Mouse (Mus musculus) forebrain, postnatal 0 days (tissue): ENCODE measurements around the gene Enho. TPM values are rescaled to one million over a fixed set of nuclear protein-coding genes. Genes with fewer than 3 reads are reported as not detected.
A peak's percentile ranks its signal among the peaks of the same experiment; 100 is the strongest.

ENCODE experiments used
- ATAC-seq: fragments of 200-750 bp; cut with Nextera tagmentation; 2 replicates; pipeline ENCODE4 v1.8.0; 2017; ENCODE audit warnings: mild to moderate bottlenecking, moderate library complexity
- DNase-seq: peaks from one replicate; pipeline ENCODE4 v3.0.0-alpha.2; 2015
- H3K27ac ChIP-seq: fragments of 300-500 bp; sonication (generic); 2 replicates; pipeline ENCODE4 v1.5.1; 2014; ENCODE audit warnings: low read depth, mild to moderate bottlenecking, antibody characterized with exemption, low read length, moderate library complexity, mixed read lengths
- H3K27me3 ChIP-seq: fragments of 300-500 bp; sonication (generic); 2 replicates; pipeline ENCODE4 v1.6.1; 2014; ENCODE audit warnings: mild to moderate bottlenecking, low read length, mixed read lengths; ENCODE audit not compliant: insufficient read depth
- H3K36me3 ChIP-seq: fragments of 300-500 bp; sonication (generic); 2 replicates; pipeline ENCODE4 v1.6.1; 2014; ENCODE audit warnings: mild to moderate bottlenecking, moderate library complexity; ENCODE audit not compliant: insufficient read depth
- H3K4me1 ChIP-seq: fragments of 300-500 bp; sonication (generic); 2 replicates; pipeline ENCODE4 v1.6.1; 2014; ENCODE audit warnings: antibody characterized with exemption; ENCODE audit not compliant: insufficient read depth
- H3K4me2 ChIP-seq: fragments of 300-500 bp; sonication (generic); 2 replicates; pipeline ENCODE4 v1.6.1; 2014; ENCODE audit warnings: low read depth, mild to moderate bottlenecking, moderate library complexity
- H3K4me3 ChIP-seq: fragments of 300-500 bp; sonication (generic); 2 replicates; pipeline ENCODE4 v1.5.1; 2014; ENCODE audit warnings: low read depth, low read length, mixed read lengths
- H3K9ac ChIP-seq: fragments of 300-500 bp; sonication (generic); 2 replicates; pipeline ENCODE4 v1.6.1; 2014; ENCODE audit warnings: mild to moderate bottlenecking
- H3K9me3 ChIP-seq: fragments of 300-500 bp; sonication (generic); 2 replicates; pipeline ENCODE4 v1.6.1; 2016; ENCODE audit warnings: low read length
- CTCF ChIP-seq: sonication (generic); IDR thresholded peaks from 2 replicates; pipeline ENCODE4 v1.5.1; 2016; ENCODE audit warnings: antibody characterized with exemption, control low read depth, low read depth
- WGBS: fragments of 180-500 bp; shearing (Covaris S2); extraction: QIAGEN DNeasy Blood & Tissue Kit; methylation state at CpG from one replicate; pipeline ENCODE4 v1.1.7; 2014; 5-methylcytosine and 5-hydroxymethylcytosine counted together
- polyA plus RNA-seq: library from polyadenylated mRNA; unstranded; fragments of >200 nt; fragmentation: Nextera tagmentation; extraction: Ambion mirVana; gene quantifications from 2 replicates; pipeline ENCODE4 v1.2.1, GENCODE M21; 2015
- total RNA-seq: library from RNA; depleted of rRNA; stranded (reverse); fragments of >200 nt; gene quantifications from 2 replicates; pipeline ENCODE4 v1.2.3, GENCODE M21; 2014

Enho gene
- total and polyA plus RNA-seq, 2 experiments from 2014 or later, result 106 to 117 TPM

DNA sequence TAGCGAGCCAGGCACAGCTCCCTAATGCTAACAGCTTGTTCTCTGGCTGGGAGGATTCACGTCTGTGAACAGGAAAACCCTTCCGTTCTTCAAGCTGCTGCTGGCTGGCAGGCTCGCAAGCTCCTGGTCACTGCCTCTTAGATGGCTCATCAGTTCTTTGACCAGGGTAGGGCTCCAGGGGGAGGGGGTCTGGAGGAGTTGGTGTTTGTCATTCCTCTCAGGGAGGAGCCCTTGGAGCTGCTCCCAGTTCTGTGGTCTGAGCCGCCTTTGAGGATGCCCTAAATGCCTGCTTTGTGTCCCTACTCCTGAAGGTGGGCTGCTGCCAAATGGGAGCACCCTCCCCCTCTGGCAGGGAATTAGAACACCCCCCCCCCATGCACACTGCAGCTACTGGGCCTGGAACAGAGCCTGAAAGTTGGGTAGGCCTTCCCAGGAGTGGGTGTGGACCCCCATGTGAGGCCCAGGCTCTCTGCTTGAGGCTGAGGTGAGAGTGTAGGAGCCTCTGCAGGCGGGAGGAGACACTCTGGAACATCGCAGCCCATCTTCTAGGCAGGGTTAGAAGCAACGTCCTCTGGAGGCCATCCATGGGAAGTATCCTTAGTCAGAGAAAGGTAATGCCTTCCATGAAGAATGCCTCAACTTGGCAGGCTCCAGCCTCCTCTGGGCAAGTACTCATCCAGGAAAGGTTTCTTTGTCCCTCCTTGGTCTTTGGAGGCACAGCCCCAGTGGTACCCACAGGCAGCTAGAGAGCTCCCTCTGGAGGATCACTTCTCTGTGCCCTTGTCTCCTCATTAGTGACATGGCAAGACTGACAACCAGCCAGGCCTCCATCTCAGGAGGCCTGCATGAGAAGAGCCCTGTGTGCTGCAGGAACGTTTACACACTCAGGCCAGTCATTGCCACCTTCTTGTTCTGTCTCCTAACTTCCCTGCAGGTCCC lies 24.2 kb downstream of the Enho start:
- Histone ChIP-seq H3K27ac (peak overlapping the region; percentile 35; the same call in 1 of the 2 replicates), H3K27me3 (no peaks in the 10 kb centered on the region; the same call in 1 of the 2 replicates), H3K36me3 (no peaks in the 10 kb centered on the region), H3K4me3 (no peak overlapping the region), H3K4me1 (no peaks in the 10 kb centered on the region), H3K9me3 (no peaks in the 10 kb centered on the region), H3K9ac (no peak overlapping the region), H3K4me2 (no peak overlapping the region)
- WGBS, result 38% methylated on average over 9 of the region's 9 CpGs
- DNase-seq, result peak; percentile 85
- peak; percentile 36; the same call in 1 of the 2 replicates for TF ChIP-seq CTCF
- ATAC-seq, result peak; percentile 79

- Histone ChIP-seq H3K4me2 (no peak overlapping the region), H3K9ac (no peak overlapping the region), H3K27me3 (no peaks in the 10 kb centered on the region; the same call in 1 of the 2 replicates), H3K9me3 (no peaks in the 10 kb centered on the region), H3K36me3 (no peaks in the 10 kb centered on the region), H3K4me3 (no peak overlapping the region), H3K27ac (no peak overlapping the region), H3K4me1 (no peaks in the 10 kb centered on the region)
- 4% methylated on average over 7 of the region's 7 CpGs for WGBS
- DNase-seq, result peak; percentile 92
- ATAC-seq, result peak; percentile 38
- TF ChIP-seq CTCF, result peak; percentile 98
Observed at GRCm38 (mm10) chr4:41614156-41614555, 26.0 kb downstream of the Enho start.

DNA sequence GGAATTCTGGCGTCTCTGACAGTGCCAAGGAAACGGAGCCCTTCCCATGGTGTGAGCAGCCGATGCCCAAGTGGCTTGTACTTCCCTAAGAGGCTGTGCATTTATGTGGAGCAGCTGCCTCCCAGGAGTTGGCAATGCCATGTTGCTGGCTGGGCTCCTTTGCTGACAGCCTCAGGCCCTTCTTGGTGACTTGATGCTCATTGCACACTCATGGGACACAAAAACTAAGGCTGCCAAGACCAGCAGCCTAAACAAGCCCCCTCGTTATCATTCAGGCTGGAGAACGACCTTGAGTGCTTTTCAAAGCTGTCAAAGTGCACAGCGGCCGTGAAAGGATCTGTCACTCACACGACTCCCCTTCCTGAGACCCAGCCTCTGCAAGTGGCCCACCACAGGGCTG lies 28.0 kb downstream of the Enho start:
- H3K4me1 ChIP-seq, result no peaks in the 10 kb centered on the region
- H3K4me3 ChIP-seq, result no peak overlapping the region
- no peaks in the 10 kb centered on the region for H3K27me3 ChIP-seq
- H3K4me2 ChIP-seq, result no peak overlapping the region
- peak; percentile 75 for ATAC-seq
- WGBS, result 16% methylated on average over 8 of the region's 8 CpGs
- no peaks in the 10 kb centered on the region for H3K36me3 ChIP-seq
- no peak overlapping the region for H3K27ac ChIP-seq
- H3K9ac ChIP-seq, result no peak overlapping the region
- no peaks in the 10 kb centered on the region for H3K9me3 ChIP-seq
- DNase-seq, result peak; percentile 81
- TF ChIP-seq CTCF, result no peak

DNA sequence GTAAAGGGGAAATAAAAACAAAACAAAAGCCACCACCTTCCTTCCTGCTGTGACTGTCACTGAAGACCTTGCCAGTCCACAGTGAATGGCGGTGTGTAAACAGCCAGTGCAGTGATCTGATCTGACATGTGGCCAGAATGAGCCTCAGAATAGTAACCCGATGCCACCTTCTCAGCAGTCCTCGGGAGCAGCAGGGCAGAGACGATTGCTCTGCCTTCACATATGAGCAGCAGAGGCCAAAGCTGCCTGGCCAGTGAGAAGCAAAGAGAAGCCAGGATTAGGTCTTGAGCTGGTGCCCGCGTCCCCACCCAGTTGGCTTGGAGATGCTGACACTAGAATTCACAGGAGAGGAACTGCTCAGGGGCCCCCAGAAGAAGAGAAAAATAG lies 29.5 kb downstream of the Enho start:
- H3K36me3 ChIP-seq, result no peaks in the 10 kb centered on the region
- no peaks in the 10 kb centered on the region for H3K9me3 ChIP-seq
- TF ChIP-seq CTCF, result no peak
- DNase-seq, result no peak
- H3K9ac ChIP-seq, result no peak overlapping the region
- no peaks in the 10 kb centered on the region for H3K27me3 ChIP-seq
- no peak overlapping the region for H3K27ac ChIP-seq
- 35% methylated on average over 6 of the region's 6 CpGs for WGBS
- H3K4me3 ChIP-seq, result no peak overlapping the region
- no peak overlapping the region for H3K4me2 ChIP-seq
- no peak for ATAC-seq
- no peaks in the 10 kb centered on the region for H3K4me1 ChIP-seq

GRCm38 (mm10) chr4:41609681-41610593 lies 30.2 kb downstream of the Enho start:
- 57% methylated on average over 10 of the region's 10 CpGs for whole genome bisulfite sequencing
- ATAC-seq, result no peak
- Histone ChIP-seq H3K9me3 (no peaks in the 10 kb centered on the region), H3K36me3 (no peaks in the 10 kb centered on the region), H3K9ac (no peak overlapping the region), H3K4me2 (no peak overlapping the region), H3K4me1 (no peaks in the 10 kb centered on the region), H3K27ac (no peak overlapping the region), H3K27me3 (no peaks in the 10 kb centered on the region), H3K4me3 (no peak overlapping the region)
- peak; percentile 34; the same call in 1 of the 2 replicates for TF ChIP-seq CTCF
- no peak for DNase-seq

DNA sequence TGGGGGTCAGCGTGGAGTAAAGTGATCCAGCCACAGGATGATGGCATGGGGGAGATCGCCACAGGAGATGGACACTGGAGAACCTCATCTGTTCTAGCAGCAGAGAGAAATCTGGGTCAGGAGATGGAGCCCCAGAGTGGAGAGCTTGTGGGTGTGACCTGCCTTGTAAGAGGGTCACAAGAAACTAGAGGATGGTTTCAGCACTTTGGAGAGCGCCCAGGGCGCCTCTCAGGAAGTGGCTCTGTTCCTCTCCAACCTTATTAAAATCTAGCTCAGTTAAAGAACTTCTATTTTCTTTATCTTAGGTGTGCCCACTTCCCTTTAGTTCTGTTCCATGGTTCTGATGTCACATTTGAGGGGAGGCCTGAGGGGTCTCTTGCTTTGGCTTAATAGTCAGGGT lies 33.3 kb downstream of the Enho start:
- no peak overlapping the region for H3K4me3 ChIP-seq
- DNase-seq (no peak), ATAC-seq (no peak)
- no peaks in the 10 kb centered on the region for H3K27me3 ChIP-seq
- TF ChIP-seq CTCF, result no peak
- no peaks in the 10 kb centered on the region for H3K4me1 ChIP-seq
- H3K9ac ChIP-seq, result no peak overlapping the region
- no peak overlapping the region for H3K27ac ChIP-seq
- H3K36me3 ChIP-seq, result no peaks in the 10 kb centered on the region
- 62% methylated on average over 4 of the region's 4 CpGs for WGBS
- H3K4me2 ChIP-seq, result no peak overlapping the region
- H3K9me3 ChIP-seq, result no peaks in the 10 kb centered on the region
